Mouse (Mus musculus): ENCODE results near the gene Degs2. TPM values are rescaled to one million over a fixed set of nuclear protein-coding genes. Genes with fewer than 3 reads are reported as not detected.
"Not testable (repeated sequence)": the region's sequence is repeated elsewhere in the genome, so short reads cannot be mapped to it uniquely, and the experiment has no call there.

The Degs2 gene
- total RNA-seq (2022), result under 1 TPM in 2 of 4 experiments, not detected in 2; 0.29 to 0.48 TPM

- no peak for DNase-seq (ENCODE audit: low spot score in 2 of 2)
These were observed at the start of gene Degs2 for GRCm38 (mm10) chr12:108702185-108702584. Degs2 (minus strand) TSS chr12:108702315.

- DNase-seq (ENCODE audit: low spot score in 2 of 2), result no peak
These were observed 49.7 kb upstream of the Degs2 start for GRCm38 (mm10) chr12:108751790-108752189.

- no peak for DNase-seq (ENCODE audit: low spot score in 2 of 2)
These were observed 48.1 kb upstream of the Degs2 start for GRCm38 (mm10) chr12:108750226-108750625.

- no peak for DNase-seq (ENCODE audit: low spot score in 2 of 2)
These were observed 47.3 kb upstream of the Degs2 start for GRCm38 (mm10) chr12:108749454-108749853.

- DNase-seq (ENCODE audit: low spot score in 2 of 2), result no peak
These were observed 46.9 kb upstream of the Degs2 start for GRCm38 (mm10) chr12:108749019-108749418.

- DNase-seq (ENCODE audit: low spot score in 2 of 2), result no peak
These were observed 43.9 kb upstream of the Degs2 start for GRCm38 (mm10) chr12:108745990-108746389.

- no peak for DNase-seq (ENCODE audit: low spot score in 2 of 2)
These were observed 40.1 kb upstream of the Degs2 start for GRCm38 (mm10) chr12:108742241-108742640.

GRCm38 (mm10) chr12:108741472-108741871 lies 39.4 kb upstream of the Degs2 start:
- DNase-seq (ENCODE audit: low spot score in 2 of 2), result no peak

GRCm38 (mm10) chr12:108738745-108739144 lies 36.6 kb upstream of the Degs2 start:
- no peak for DNase-seq (ENCODE audit: low spot score in 2 of 2)

GRCm38 (mm10) chr12:108737838-108738237 lies 35.7 kb upstream of the Degs2 start:
- no peak for DNase-seq (ENCODE audit: low spot score in 2 of 2)

- no peak for DNase-seq (ENCODE audit: low spot score in 2 of 2)
These were observed 32.3 kb upstream of the Degs2 start for GRCm38 (mm10) chr12:108734386-108734785.

- DNase-seq (ENCODE audit: low spot score in 2 of 2), result no peak
These were observed 21.7 kb upstream of the Degs2 start for GRCm38 (mm10) chr12:108723841-108724240.

GRCm38 (mm10) chr12:108722464-108722863 lies 20.3 kb upstream of the Degs2 start:
- no peak for DNase-seq (ENCODE audit: low spot score in 2 of 2)

GRCm38 (mm10) chr12:108718485-108718884 lies 16.4 kb upstream of the Degs2 start:
- DNase-seq (ENCODE audit: low spot score in 2 of 2), result no peak

- DNase-seq (ENCODE audit: low spot score in 2 of 2), result no peak
These were observed 13.7 kb upstream of the Degs2 start for GRCm38 (mm10) chr12:108715854-108716253.

GRCm38 (mm10) chr12:108713972-108714371 lies 11.9 kb upstream of the Degs2 start:
- not testable (repeated sequence) for DNase-seq (ENCODE audit: low spot score in 2 of 2)

GRCm38 (mm10) chr12:108712481-108712880 lies 10.4 kb upstream of the Degs2 start:
- DNase-seq (ENCODE audit: low spot score in 2 of 2), result no peak

GRCm38 (mm10) chr12:108710861-108711615 lies 8.9 kb upstream of the Degs2 start:
- DNase-seq (ENCODE audit: low spot score in 2 of 2), result no peak

- no peak for DNase-seq (ENCODE audit: low spot score in 2 of 2)
These were observed 8.1 kb upstream of the Degs2 start for GRCm38 (mm10) chr12:108709964-108710765.

GRCm38 (mm10) chr12:108709386-108709785 lies 7.3 kb upstream of the Degs2 start:
- no peak for DNase-seq (ENCODE audit: low spot score in 2 of 2)

GRCm38 (mm10) chr12:108706129-108706528 lies 4.0 kb upstream of the Degs2 start:
- no peak for DNase-seq (ENCODE audit: low spot score in 2 of 2)

GRCm38 (mm10) chr12:108705486-108705885 lies 3.4 kb upstream of the Degs2 start:
- no peak for DNase-seq (ENCODE audit: low spot score in 2 of 2)

- no peak for DNase-seq (ENCODE audit: low spot score in 2 of 2)
These were observed 894 bp downstream of the Degs2 start for GRCm38 (mm10) chr12:108701221-108701620.

All from gastrocnemius, adult 8-10 months (tissue).